Mouse (Mus musculus) forebrain, embryonic 16.5 days (tissue): ENCODE measurements around the gene Inpp4b. TPM values are rescaled to one million over a fixed set of nuclear protein-coding genes. Genes with fewer than 3 reads are reported as not detected.
"Not testable (repeated sequence)": the region's sequence is repeated elsewhere in the genome, so short reads cannot be mapped to it uniquely, and the experiment has no call there.

Source experiments
- ATAC-seq: fragments of 200-750 bp; cut with Nextera tagmentation; 2 replicates; pipeline ENCODE4 v1.8.0; 2017; ENCODE audit warnings: mild to moderate bottlenecking, moderate library complexity
- H3K27ac ChIP-seq: fragments of 300-500 bp; sonication (generic); 2 replicates; pipeline ENCODE4 v1.5.1; 2014; ENCODE audit warnings: low read length, control low read depth
- H3K27me3 ChIP-seq: fragments of 300-500 bp; sonication (generic); replicated peaks from 2 replicates; pipeline ENCODE4 v1.6.1; 2014; ENCODE audit warnings: low read length; ENCODE audit not compliant: control insufficient read depth, insufficient read depth
- H3K36me3 ChIP-seq: fragments of 300-500 bp; sonication (generic); 2 replicates; pipeline ENCODE4 v1.6.1; 2014; ENCODE audit not compliant: control insufficient read depth, insufficient read depth
- H3K4me1 ChIP-seq: fragments of 300-500 bp; sonication (generic); replicated peaks from 2 replicates; pipeline ENCODE4 v1.6.1; 2014; ENCODE audit warnings: low read length; ENCODE audit not compliant: control insufficient read depth, insufficient read depth
- H3K4me2 ChIP-seq: fragments of 300-500 bp; sonication (generic); 2 replicates; pipeline ENCODE4 v1.6.1; 2014; ENCODE audit warnings: mild to moderate bottlenecking, low read length, control low read depth
- H3K4me3 ChIP-seq: fragments of 300-500 bp; sonication (generic); replicated peaks from 2 replicates; pipeline ENCODE4 v1.5.1; 2014; ENCODE audit warnings: mild to moderate bottlenecking, low read length, control low read depth
- H3K9ac ChIP-seq: fragments of 300-500 bp; sonication (generic); replicated peaks from 2 replicates; pipeline ENCODE4 v1.6.1; 2014; ENCODE audit warnings: low read depth, low read length, control low read depth
- H3K9me3 ChIP-seq: fragments of 300-500 bp; sonication (generic); 2 replicates; pipeline ENCODE4 v1.6.1; 2016; ENCODE audit warnings: low read length; ENCODE audit not compliant: control insufficient read depth
- WGBS: fragments of 180-500 bp; shearing (Covaris S2); extraction: QIAGEN DNeasy Blood & Tissue Kit; methylation state at CpG from one replicate; pipeline ENCODE4 v1.1.7; 2014; 5-methylcytosine and 5-hydroxymethylcytosine counted together
- polyA plus RNA-seq: library from polyadenylated mRNA; unstranded; fragments of >200 nt; fragmentation: Nextera tagmentation; extraction: Ambion mirVana; gene quantifications from 2 replicates; pipeline ENCODE4 v1.2.1, GENCODE M21; 2015

Inpp4b gene
- polyA plus RNA-seq, 1 experiment from 2014 or later = 6.5 TPM

GRCm38 (mm10) chr8:82027401-82027800 lies 685.0 kb downstream of the Inpp4b start:
- Histone ChIP-seq H3K4me1 (peaks cover 9% of the 10 kb centered on the region; the same call in 1 of the 2 replicates), H3K36me3 (no peaks in the 10 kb centered on the region), H3K27me3 (no peaks in the 10 kb centered on the region), H3K4me3 (no peak overlapping the region), H3K9me3 (no peaks in the 10 kb centered on the region), H3K27ac (no peak overlapping the region), H3K9ac (no peak overlapping the region), H3K4me2 (no peak overlapping the region)
- ATAC-seq = peak; percentile 78
- WGBS = 20% methylated on average over 3 of the region's 3 CpGs

GRCm38 (mm10) chr8:82028896-82029295 lies 686.5 kb downstream of the Inpp4b start:
- Histone ChIP-seq H3K4me3 (no peak overlapping the region), H3K9me3 (no peaks in the 10 kb centered on the region), H3K27ac (no peak overlapping the region), H3K9ac (no peak overlapping the region), H3K4me1 (peaks cover 9% of the 10 kb centered on the region; the same call in 1 of the 2 replicates), H3K27me3 (no peaks in the 10 kb centered on the region), H3K4me2 (no peak overlapping the region), H3K36me3 (no peaks in the 10 kb centered on the region)
- 7% methylated on average over 1 of the region's 1 CpGs for WGBS
- peak; percentile 80 for ATAC-seq

- H3K27ac ChIP-seq, H3K9ac ChIP-seq, H3K9me3 ChIP-seq, ATAC-seq, H3K4me2 ChIP-seq, H3K27me3 ChIP-seq, H3K4me1 ChIP-seq, H3K36me3 ChIP-seq, H3K4me3 ChIP-seq: not testable (repeated sequence)
Observed at GRCm38 (mm10) chr8:82032035-82032434, 689.7 kb downstream of the Inpp4b start.

- no peak for ATAC-seq
- H3K27ac ChIP-seq = no peak overlapping the region
- no peaks in the 10 kb centered on the region for H3K27me3 ChIP-seq
- H3K9ac ChIP-seq = no peak overlapping the region
- no peak overlapping the region for H3K4me3 ChIP-seq
- 68% methylated on average over 3 of the region's 3 CpGs for WGBS
- H3K4me1 ChIP-seq = no peaks in the 10 kb centered on the region
- H3K4me2 ChIP-seq = no peak overlapping the region
- H3K9me3 ChIP-seq = no peaks in the 10 kb centered on the region
- H3K36me3 ChIP-seq = no peaks in the 10 kb centered on the region
Observed at GRCm38 (mm10) chr8:82054030-82054429, 711.7 kb downstream of the Inpp4b start.

GRCm38 (mm10) chr8:82067619-82068018 lies 725.3 kb downstream of the Inpp4b start:
- Histone ChIP-seq H3K9me3 (no peaks in the 10 kb centered on the region), H3K4me3 (no peak overlapping the region), H3K9ac (no peak overlapping the region), H3K4me2 (no peak overlapping the region), H3K27ac (no peak overlapping the region), H3K4me1 (no peaks in the 10 kb centered on the region), H3K36me3 (no peaks in the 10 kb centered on the region), H3K27me3 (no peaks in the 10 kb centered on the region)
- WGBS = 78% methylated on average over 3 of the region's 3 CpGs
- ATAC-seq = no peak

- Histone ChIP-seq H3K4me2 (no peak overlapping the region), H3K9ac (no peak overlapping the region), H3K4me3 (no peak overlapping the region), H3K27me3 (no peaks in the 10 kb centered on the region), H3K4me1 (no peaks in the 10 kb centered on the region), H3K9me3 (no peaks in the 10 kb centered on the region), H3K36me3 (no peaks in the 10 kb centered on the region), H3K27ac (no peak overlapping the region)
- ATAC-seq = peak; percentile 89
Observed at GRCm38 (mm10) chr8:82079267-82079666, 736.9 kb downstream of the Inpp4b start.

GRCm38 (mm10) chr8:82086631-82087030 lies 744.3 kb downstream of the Inpp4b start:
- 95% methylated on average over 7 of the region's 7 CpGs for WGBS
- not testable (repeated sequence) for ATAC-seq, H3K36me3 ChIP-seq, H3K4me3 ChIP-seq, H3K27ac ChIP-seq, H3K27me3 ChIP-seq, H3K4me2 ChIP-seq, H3K4me1 ChIP-seq, H3K9ac ChIP-seq, H3K9me3 ChIP-seq

- no peaks in the 10 kb centered on the region for H3K27me3 ChIP-seq
- 89% methylated on average over 1 of the region's 1 CpGs for WGBS
- no peaks in the 10 kb centered on the region for H3K36me3 ChIP-seq
- no peaks in the 10 kb centered on the region for H3K4me1 ChIP-seq
- no peaks in the 10 kb centered on the region for H3K9me3 ChIP-seq
- no peak overlapping the region for H3K4me2 ChIP-seq
- H3K9ac ChIP-seq = no peak overlapping the region
- H3K4me3 ChIP-seq = no peak overlapping the region
- no peak for ATAC-seq
- no peak overlapping the region for H3K27ac ChIP-seq
Observed at GRCm38 (mm10) chr8:82090901-82091300, 748.5 kb downstream of the Inpp4b start.

- ATAC-seq = no peak
- Histone ChIP-seq H3K9ac (no peak overlapping the region), H3K9me3 (no peaks in the 10 kb centered on the region), H3K4me2 (no peak overlapping the region), H3K36me3 (no peaks in the 10 kb centered on the region), H3K4me1 (no peaks in the 10 kb centered on the region), H3K4me3 (no peak overlapping the region), H3K27me3 (no peaks in the 10 kb centered on the region), H3K27ac (no peak overlapping the region)
Observed at GRCm38 (mm10) chr8:82093274-82093673, 750.9 kb downstream of the Inpp4b start.

- peak; percentile 89 for ATAC-seq
- Histone ChIP-seq H3K4me2 (no peak overlapping the region), H3K27me3 (no peaks in the 10 kb centered on the region)
Observed at GRCm38 (mm10) chr8:82104560-82104959, 762.2 kb downstream of the Inpp4b start.

More at GRCm38 (mm10) chr8:82104560-82104959, 762.2 kb downstream of the Inpp4b start:
- H3K36me3 ChIP-seq = no peaks in the 10 kb centered on the region
- 0 out of 2 replicates have a peak, but pooled peaks cover 3% of the 10 kb centered on the region for H3K4me1 ChIP-seq
- no peaks in the 10 kb centered on the region for H3K9me3 ChIP-seq
- no peak overlapping the region for H3K27ac ChIP-seq
- H3K9ac ChIP-seq = no peak overlapping the region
- H3K4me3 ChIP-seq = no peak overlapping the region
